Mouse (Mus musculus) forebrain, embryonic 10.5 days (tissue): Measurements from ENCODE around the gene Ins1. TPM values are rescaled to one million over a fixed set of nuclear protein-coding genes. Genes with fewer than 3 reads are reported as not detected.

Source experiments
- DNase-seq: peaks from one replicate; pipeline ENCODE4 v3.0.0-alpha.2; 2017; ENCODE audit warnings: low spot score; ENCODE audit errors: extremely low spot score
- H3K27ac ChIP-seq: fragments of 300-500 bp; sonication (generic); 2 replicates; pipeline ENCODE4 v1.5.1; 2016; ENCODE audit warnings: mild to moderate bottlenecking
- H3K27me3 ChIP-seq: fragments of 300-500 bp; sonication (generic); 2 replicates; pipeline ENCODE4 v1.6.1; 2016; ENCODE audit warnings: mild to moderate bottlenecking; ENCODE audit not compliant: poor library complexity, severe bottlenecking
- H3K36me3 ChIP-seq: fragments of 300-500 bp; sonication (generic); replicated peaks from 2 replicates; pipeline ENCODE4 v1.6.1; 2016; ENCODE audit warnings: mild to moderate bottlenecking, moderate library complexity
- H3K4me1 ChIP-seq: fragments of 300-500 bp; sonication (generic); 2 replicates; pipeline ENCODE4 v1.6.1; 2016
- H3K4me3 ChIP-seq: fragments of 300-500 bp; sonication (generic); 2 replicates; pipeline ENCODE4 v1.5.1; 2016; ENCODE audit warnings: mild to moderate bottlenecking, moderate library complexity
- H3K9me3 ChIP-seq: fragments of 300-500 bp; sonication (generic); 2 replicates; pipeline ENCODE4 v1.6.1; 2016; ENCODE audit warnings: mild to moderate bottlenecking, moderate library complexity
- polyA plus RNA-seq: library from polyadenylated mRNA; unstranded; fragments of >200 nt; fragmentation: Nextera tagmentation; extraction: Ambion mirVana; gene quantifications from 2 replicates; pipeline ENCODE4 v1.2.1, GENCODE M21; 2016

The Ins1 gene
- not detected in 2 replicates for polyA plus RNA-seq

DNA sequence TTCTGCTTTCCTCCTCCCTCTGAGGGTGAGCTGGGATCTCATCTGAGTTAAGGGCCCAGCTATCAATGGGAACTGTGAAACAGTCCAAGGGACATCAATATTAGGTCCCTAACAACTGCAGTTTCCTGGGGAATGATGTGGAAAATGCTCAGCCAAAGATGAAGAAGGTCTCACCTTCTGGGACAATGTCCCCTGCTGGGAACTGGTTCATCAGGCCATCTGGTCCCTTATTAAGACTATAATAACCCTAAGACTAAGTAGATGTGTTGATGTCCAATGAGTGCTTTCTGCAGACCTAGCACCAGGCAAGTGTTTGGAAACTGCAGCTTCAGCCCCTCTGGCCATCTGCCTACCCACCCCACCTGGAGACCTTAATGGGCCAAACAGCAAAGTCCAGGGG, at the start of gene Ins1:
TSS of gene Ins1 (plus strand) at position 301 of the 400 bp plus-strand sequence.
- Histone ChIP-seq H3K4me1 (no peaks in the 10 kb centered on the region), H3K27ac (no peak within 1 kb of the TSS), H3K36me3 (no peaks in the 10 kb centered on the region), H3K9me3 (no peaks in the 10 kb centered on the region), H3K27me3 (no peaks in the 10 kb centered on the region), H3K4me3 (no peak within 1 kb of the TSS)
- no peak for DNase-seq
